Mouse (Mus musculus) brain, embryonic 14.5 days (tissue): ENCODE results near the gene Gm12216.

ENCODE experiments used
- CTCF ChIP-seq: fragments of 200-500 bp; IDR thresholded peaks from 2 replicates; pipeline ENCODE4 v1.5.1; 2012; ENCODE audit warnings: inconsistent platforms, mild to moderate bottlenecking, moderate library complexity, borderline replicate concordance; ENCODE audit not compliant: insufficient read depth, insufficient read length; ENCODE audit errors: extremely low read depth
- POLR2A ChIP-seq: fragments of 200-500 bp; IDR thresholded peaks from 2 replicates; pipeline ENCODE4 v1.6.1; 2012; ENCODE audit warnings: mild to moderate bottlenecking, inconsistent platforms, borderline replicate concordance; ENCODE audit not compliant: poor library complexity, insufficient read depth, insufficient read length, severe bottlenecking; ENCODE audit errors: extremely low read depth

GRCm38 (mm10) chr11:53818794-53819193 is 40.3 kb downstream of the Gm12216 start:
- no peak for TF ChIP-seq CTCF
- no peak for TF ChIP-seq POLR2A
